Mouse (Mus musculus) fat pad, adult 2 months (tissue): Measurements from ENCODE around the gene 1110004F10Rik.

Experiments used
- DNase-seq: peaks from one replicate; pipeline ENCODE4 v3.0.0-alpha.2; 2011; ENCODE audit warnings: low read depth, low spot score; ENCODE audit errors: extremely low read depth

Gene 1110004F10Rik

GRCm38 (mm10) chr7:116137149-116137548, 98.0 kb downstream of the 1110004F10Rik start:
- DNase-seq = no peak

GRCm38 (mm10) chr7:116137671-116138070, 98.5 kb downstream of the 1110004F10Rik start:
- DNase-seq = no peak

- no peak for DNase-seq
These were observed 105.8 kb downstream of the 1110004F10Rik start for GRCm38 (mm10) chr7:116145030-116145429.

GRCm38 (mm10) chr7:116147114-116147513, 107.9 kb downstream of the 1110004F10Rik start:
- no peak for DNase-seq

DNA sequence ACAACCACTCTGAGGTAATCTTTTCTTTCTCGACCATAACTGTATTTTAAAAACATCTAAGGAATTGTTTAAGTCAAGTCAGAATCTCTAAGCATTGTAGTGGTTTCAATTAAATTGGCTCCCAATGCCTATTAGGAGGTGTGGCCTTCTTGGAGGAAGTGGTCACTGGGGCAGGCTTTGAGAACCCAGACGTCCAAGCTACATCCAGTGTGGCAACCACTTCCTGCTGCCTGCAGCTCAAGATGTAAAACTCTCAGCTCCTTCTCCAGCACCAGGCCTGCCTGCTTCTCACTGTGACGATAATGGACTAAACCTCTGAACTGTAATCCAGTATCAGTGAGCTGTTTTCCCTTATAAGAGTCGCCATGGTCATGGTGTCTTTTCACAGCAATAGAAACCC, 110.4 kb downstream of the 1110004F10Rik start:
- no peak for DNase-seq

GRCm38 (mm10) chr7:116153781-116154368, 114.7 kb downstream of the 1110004F10Rik start:
- no peak for DNase-seq
